Comparison of ENCODE assay signal across 8 mouse cellular contexts in genomic region chr8:10405469-10405868, GRCm38 (mm10).
DNase-seq lines count a peak whose midpoint lies in the region; ATAC-seq and TF ChIP-seq lines count a peak whose summit lies in the region.

No protein-coding gene starts in this region.

- no peak for ATAC-seq in neural tube, embryonic 11.5 days (ENCODE audit: insufficient read depth, low FRiP score, low TSS enrichment)

- H3K27me3 ChIP-seq in neural tube, embryonic 11.5 days (ENCODE audit: control insufficient read depth, insufficient read depth, low read length), result no peaks in the 10 kb centered on the region

- 43% methylated on average over 8 of the region's 8 CpGs for WGBS in neural tube, embryonic 11.5 days

- H3K4me3 ChIP-seq in cortical plate, adult 2 months (ENCODE audit: insufficient read depth, low read length), result no peak overlapping the region
- H3K4me3 ChIP-seq in neural tube, embryonic 11.5 days (ENCODE audit: low read depth, low read length), result no peak overlapping the region

- TF ChIP-seq POLR2A in cortical plate, adult 2 months (IDR thresholded peaks at IDR 0.05; ENCODE audit: extremely low read depth, insufficient read depth, low read length), result no peak

- DNase-seq in left cerebral cortex, adult 18-20 months (ENCODE audit: low spot score in 2 of 2), result peak; percentile 66 to 69
- DNase-seq in left cerebral cortex, adult 8-10 months (ENCODE audit: low spot score in 2 of 2), result no peak
- DNase-seq in NIH3T3 (ENCODE audit: low read depth), result peak; percentile 70
- peak; percentile 60 for DNase-seq in heart, postnatal 4 days
- peak; percentile 63 for DNase-seq in left cerebral cortex, postnatal 4 days
- peak; percentile 74 for DNase-seq in neural tube, embryonic 11.5 days (ENCODE audit: low spot score)
- DNase-seq in urinary bladder, adult 18-20 months (ENCODE audit: low spot score in 2 of 2), result no peak

- intact Hi-C loops in left cerebral cortex, postnatal 4 days (cut with DNase I), result loop anchor here (10.0 kb wide), 1 partner anchor 421 kb away; no protein-coding TSS in a partner anchor

- peak; percentile 65 for TF ChIP-seq CTCF in cortical plate, adult 2 months (IDR thresholded peaks at IDR 0.05; ENCODE audit: extremely low read depth, insufficient read depth, low read length)

- H3K4me2 ChIP-seq in neural tube, embryonic 11.5 days (ENCODE audit: low read depth), result no peak overlapping the region

- no peaks in the 10 kb centered on the region for H3K36me3 ChIP-seq in neural tube, embryonic 11.5 days (ENCODE audit: control insufficient read depth, insufficient read depth, low read length)

- H3K4me1 ChIP-seq in cortical plate, adult 2 months (ENCODE audit: control insufficient read depth, insufficient read depth, low read length), result no peaks in the 10 kb centered on the region
- H3K4me1 ChIP-seq in neural tube, embryonic 11.5 days (ENCODE audit: control insufficient read depth, insufficient read depth, low read length), result no peaks in the 10 kb centered on the region

- H3K9ac ChIP-seq in neural tube, embryonic 11.5 days (ENCODE audit: low read length), result no peak overlapping the region

- no peak overlapping the region for H3K27ac ChIP-seq in cortical plate, adult 2 months (ENCODE audit: insufficient read depth, low read length)
- no peak overlapping the region for H3K27ac ChIP-seq in neural tube, embryonic 11.5 days (ENCODE audit: low read depth, low read length)

- H3K9me3 ChIP-seq in neural tube, embryonic 11.5 days (ENCODE audit: control insufficient read depth, low read length), result no peaks in the 10 kb centered on the region

Comparison
In these comparisons a context has a peak if more than half of its experiments do, and no peak if none do; other contexts are left out.
1. DNase-seq: peak in left cerebral cortex, adult 18-20 months (2 of 2), NIH3T3 (single experiment), heart, postnatal 4 days (single experiment), left cerebral cortex, postnatal 4 days (single experiment) and neural tube, embryonic 11.5 days (single experiment); none in left cerebral cortex, adult 8-10 months (0 of 2) and urinary bladder, adult 18-20 months (0 of 2).